Mouse (Mus musculus) heart, postnatal 0 days (tissue): Measurements from ENCODE around the gene Mgat5b.

Experiments used
- CTCF ChIP-seq: IDR thresholded peaks from 2 replicates; pipeline ENCODE4 v1.5.1; 2016; ENCODE audit warnings: antibody characterized with exemption, control low read depth, low read depth
- EP300 ChIP-seq: IDR thresholded peaks from 2 replicates; pipeline ENCODE4 v1.6.1; 2016; ENCODE audit warnings: antibody characterized with exemption, low read depth

- TF ChIP-seq CTCF, result no peak
- no peak for TF ChIP-seq EP300
Measured at GRCm38 (mm10) chr11:117027681-117028080, 109.0 kb downstream of the Mgat5b start.
